Mouse (Mus musculus) forebrain, embryonic 16.5 days (tissue): ENCODE results near the gene Cxcr3. TPM values are rescaled to one million over a fixed set of nuclear protein-coding genes. Genes with fewer than 3 reads are reported as not detected.

Source experiments
- ATAC-seq: fragments of 200-750 bp; cut with Nextera tagmentation; 2 replicates; pipeline ENCODE4 v1.8.0; 2017; ENCODE audit warnings: mild to moderate bottlenecking, moderate library complexity
- H3K27ac ChIP-seq: fragments of 300-500 bp; sonication (generic); 2 replicates; pipeline ENCODE4 v1.5.1; 2014; ENCODE audit warnings: low read length, control low read depth
- H3K27me3 ChIP-seq: fragments of 300-500 bp; sonication (generic); replicated peaks from 2 replicates; pipeline ENCODE4 v1.6.1; 2014; ENCODE audit warnings: low read length; ENCODE audit not compliant: control insufficient read depth, insufficient read depth
- H3K36me3 ChIP-seq: fragments of 300-500 bp; sonication (generic); 2 replicates; pipeline ENCODE4 v1.6.1; 2014; ENCODE audit not compliant: control insufficient read depth, insufficient read depth
- H3K4me1 ChIP-seq: fragments of 300-500 bp; sonication (generic); replicated peaks from 2 replicates; pipeline ENCODE4 v1.6.1; 2014; ENCODE audit warnings: low read length; ENCODE audit not compliant: control insufficient read depth, insufficient read depth
- H3K4me2 ChIP-seq: fragments of 300-500 bp; sonication (generic); 2 replicates; pipeline ENCODE4 v1.6.1; 2014; ENCODE audit warnings: mild to moderate bottlenecking, low read length, control low read depth
- H3K4me3 ChIP-seq: fragments of 300-500 bp; sonication (generic); replicated peaks from 2 replicates; pipeline ENCODE4 v1.5.1; 2014; ENCODE audit warnings: mild to moderate bottlenecking, low read length, control low read depth
- H3K9ac ChIP-seq: fragments of 300-500 bp; sonication (generic); replicated peaks from 2 replicates; pipeline ENCODE4 v1.6.1; 2014; ENCODE audit warnings: low read depth, low read length, control low read depth
- H3K9me3 ChIP-seq: fragments of 300-500 bp; sonication (generic); 2 replicates; pipeline ENCODE4 v1.6.1; 2016; ENCODE audit warnings: low read length; ENCODE audit not compliant: control insufficient read depth
- WGBS: fragments of 180-500 bp; shearing (Covaris S2); extraction: QIAGEN DNeasy Blood & Tissue Kit; methylation state at CpG from one replicate; pipeline ENCODE4 v1.1.7; 2014; 5-methylcytosine and 5-hydroxymethylcytosine counted together
- polyA plus RNA-seq: library from polyadenylated mRNA; unstranded; fragments of >200 nt; fragmentation: Nextera tagmentation; extraction: Ambion mirVana; gene quantifications from 2 replicates; pipeline ENCODE4 v1.2.1, GENCODE M21; 2015

Gene Cxcr3
- 0.22 TPM in 1 of 2 replicates, not detected in the other for polyA plus RNA-seq

DNA sequence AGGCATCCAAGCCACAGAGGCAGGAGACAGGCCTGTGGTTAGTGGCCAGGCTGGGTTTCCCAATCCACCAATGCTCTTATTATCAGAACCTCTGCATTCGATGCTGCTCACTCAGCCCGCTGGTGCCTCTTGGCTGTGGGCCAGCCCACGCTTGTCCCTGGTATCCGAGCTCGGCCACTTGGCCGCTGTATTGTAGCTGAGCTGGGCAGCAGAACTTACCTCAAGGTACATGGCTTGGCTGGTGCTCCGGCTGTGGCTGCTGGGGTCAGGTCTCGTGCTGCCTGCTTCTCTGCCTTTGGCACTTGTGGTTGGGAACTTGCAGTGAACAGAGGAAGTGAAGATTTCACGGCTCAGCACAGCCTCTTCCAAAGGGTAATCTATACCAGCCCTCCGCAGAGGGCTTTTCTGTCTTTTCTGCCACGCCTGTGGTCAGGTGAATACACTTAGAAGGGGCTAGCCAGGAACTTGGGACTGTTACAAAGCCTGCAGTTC, at the start of gene Cxcr3:
Gene Cxcr3, minus strand, starts transcription at position 442 of the 492 bp plus-strand sequence.
- WGBS = 51% methylated on average over 11 of the region's 11 CpGs

DNA sequence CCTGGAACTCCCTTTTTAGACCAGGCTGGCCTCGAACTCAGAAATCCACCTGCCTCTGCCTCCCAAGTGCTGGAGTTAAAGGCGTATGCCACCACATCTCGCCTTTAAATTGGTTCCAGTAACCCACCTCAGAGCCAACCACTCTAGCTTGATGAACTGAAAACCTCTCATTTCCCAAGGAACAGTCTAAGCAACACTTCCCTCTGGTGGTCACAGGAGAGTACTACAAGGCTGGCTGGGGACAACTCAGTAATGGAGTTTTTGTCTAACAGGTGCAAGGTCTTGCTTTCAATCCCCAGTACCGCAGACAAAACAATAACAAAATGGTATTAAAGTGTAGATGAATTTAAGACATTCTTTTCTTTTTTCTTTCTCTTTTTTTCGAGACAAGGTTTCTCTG, 38.0 kb upstream of the Cxcr3 start:
- no peaks in the 10 kb centered on the region for H3K4me1 ChIP-seq
- no peaks in the 10 kb centered on the region for H3K36me3 ChIP-seq
- H3K9ac ChIP-seq = no peak overlapping the region
- H3K9me3 ChIP-seq = no peaks in the 10 kb centered on the region
- no peak overlapping the region for H3K4me2 ChIP-seq
- no peak overlapping the region for H3K4me3 ChIP-seq
- H3K27me3 ChIP-seq = no peaks in the 10 kb centered on the region; the same call in 1 of the 2 replicates
- no peak overlapping the region for H3K27ac ChIP-seq
- WGBS = 29% methylated on average over 5 of the region's 5 CpGs
- no peak for ATAC-seq

More for the DNA sequence above, at the start of gene Cxcr3:
- Histone ChIP-seq H3K9ac (no peak within 1 kb of the TSS), H3K4me3 (no peak within 1 kb of the TSS), H3K9me3 (no peaks in the 10 kb centered on the region), H3K4me2 (no peak within 1 kb of the TSS), H3K27ac (no peak within 1 kb of the TSS), H3K36me3 (no peaks in the 10 kb centered on the region), H3K27me3 (no peaks in the 10 kb centered on the region), H3K4me1 (no peaks in the 10 kb centered on the region)
- ATAC-seq = no peak

DNA sequence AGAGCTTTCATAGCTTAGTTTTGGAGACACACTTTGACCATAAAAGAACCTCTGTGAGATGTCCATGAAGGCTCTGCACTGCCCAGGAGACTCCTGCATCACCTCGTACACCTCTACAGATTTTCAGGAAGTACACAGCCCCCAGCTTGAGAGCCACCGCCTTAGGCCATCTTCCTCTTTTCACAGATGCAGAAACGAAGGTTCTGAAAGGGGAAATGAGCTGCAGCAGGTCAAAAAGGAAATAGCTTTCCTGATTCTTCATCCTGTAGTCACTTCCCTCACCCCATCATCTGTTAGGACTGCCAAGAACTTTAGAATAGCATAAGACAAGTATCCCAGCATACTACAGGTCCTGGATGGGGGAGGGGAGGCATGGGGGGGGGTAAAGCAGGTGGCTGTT, 36.2 kb upstream of the Cxcr3 start:
- Histone ChIP-seq H3K27ac (no peak overlapping the region), H3K36me3 (no peaks in the 10 kb centered on the region), H3K4me3 (no peak overlapping the region), H3K4me1 (no peaks in the 10 kb centered on the region), H3K9ac (no peak overlapping the region), H3K4me2 (no peak overlapping the region), H3K9me3 (no peaks in the 10 kb centered on the region), H3K27me3 (no peaks in the 10 kb centered on the region; the same call in 1 of the 2 replicates)
- no peak for ATAC-seq
- WGBS = 64% methylated on average over 3 of the region's 3 CpGs

DNA sequence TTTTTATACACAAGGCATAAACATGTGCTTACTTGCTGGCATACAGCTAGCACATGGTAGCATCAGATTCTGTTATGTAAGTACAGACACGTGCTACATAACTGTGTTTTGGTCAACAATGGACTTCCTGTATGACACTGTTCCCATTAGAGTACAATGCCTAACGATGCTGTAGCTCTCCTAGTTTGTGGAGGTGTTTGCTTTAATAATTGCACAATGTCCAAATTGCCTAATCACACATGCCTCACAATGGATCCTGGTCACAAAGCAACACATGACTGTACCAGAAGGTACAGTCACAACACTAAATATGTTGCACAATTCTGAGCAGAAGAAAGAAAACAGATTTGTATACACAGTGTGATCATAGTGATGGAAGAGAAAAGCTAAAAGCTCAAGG, 35.4 kb upstream of the Cxcr3 start:
- H3K4me1 ChIP-seq = no peaks in the 10 kb centered on the region
- 40% methylated on average over 2 of the region's 2 CpGs for WGBS
- H3K27me3 ChIP-seq = no peaks in the 10 kb centered on the region; the same call in 1 of the 2 replicates
- H3K4me3 ChIP-seq = no peak overlapping the region
- no peaks in the 10 kb centered on the region for H3K9me3 ChIP-seq
- no peak for ATAC-seq
- no peaks in the 10 kb centered on the region for H3K36me3 ChIP-seq
- no peak overlapping the region for H3K9ac ChIP-seq
- H3K4me2 ChIP-seq = no peak overlapping the region
- no peak overlapping the region for H3K27ac ChIP-seq

DNA sequence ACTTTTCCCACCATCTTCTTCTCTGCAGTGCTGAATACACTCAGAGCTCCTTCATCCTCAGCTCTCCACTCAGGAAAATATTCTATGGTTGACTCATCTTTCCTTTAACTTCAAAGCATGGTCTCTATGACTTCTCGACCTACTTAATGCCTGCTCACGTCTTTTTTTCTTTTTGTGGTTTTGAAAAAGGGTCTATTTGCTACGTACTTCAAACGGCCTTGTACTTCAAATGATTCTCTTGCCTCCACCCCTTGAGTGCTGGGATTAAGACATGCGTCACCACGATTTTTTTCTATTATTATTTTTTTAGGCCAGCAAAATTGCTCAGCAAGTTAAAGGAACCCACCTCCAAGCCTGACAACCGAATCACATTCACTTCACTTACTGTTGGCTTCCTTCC, 33.2 kb upstream of the Cxcr3 start:
- Histone ChIP-seq H3K27me3 (no peaks in the 10 kb centered on the region), H3K36me3 (no peaks in the 10 kb centered on the region), H3K9ac (no peak overlapping the region), H3K4me1 (no peaks in the 10 kb centered on the region), H3K27ac (no peak overlapping the region), H3K4me3 (no peak overlapping the region), H3K4me2 (no peak overlapping the region), H3K9me3 (no peaks in the 10 kb centered on the region)
- WGBS = 73% methylated on average over 7 of the region's 7 CpGs
- ATAC-seq = no peak

DNA sequence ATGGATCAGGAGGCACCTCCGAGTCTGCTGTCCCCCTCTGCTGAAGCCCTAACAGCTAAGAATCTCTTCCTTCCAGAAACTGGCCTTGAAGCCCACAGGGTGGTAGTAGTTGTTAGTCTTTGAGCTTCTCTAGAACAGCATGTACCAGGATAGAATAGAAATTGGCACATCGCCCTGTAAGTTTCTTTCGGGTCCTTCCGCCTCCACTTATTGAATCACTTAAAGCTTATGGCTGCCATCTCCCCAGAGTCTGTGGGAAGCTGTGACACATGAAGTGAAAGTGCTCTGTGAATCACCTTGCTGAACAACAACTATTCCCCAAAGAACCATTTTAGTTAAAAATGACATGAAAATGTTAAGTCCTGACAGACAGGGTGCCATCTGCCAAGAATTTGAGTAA, 31.0 kb upstream of the Cxcr3 start:
- H3K27ac ChIP-seq = no peak overlapping the region
- no peaks in the 10 kb centered on the region for H3K36me3 ChIP-seq
- WGBS = 82% methylated on average over 4 of the region's 4 CpGs
- H3K4me2 ChIP-seq = no peak overlapping the region
- H3K9ac ChIP-seq = no peak overlapping the region
- ATAC-seq = no peak
- H3K4me3 ChIP-seq = no peak overlapping the region
- no peaks in the 10 kb centered on the region for H3K9me3 ChIP-seq
- no peaks in the 10 kb centered on the region for H3K4me1 ChIP-seq
- H3K27me3 ChIP-seq = no peaks in the 10 kb centered on the region

DNA sequence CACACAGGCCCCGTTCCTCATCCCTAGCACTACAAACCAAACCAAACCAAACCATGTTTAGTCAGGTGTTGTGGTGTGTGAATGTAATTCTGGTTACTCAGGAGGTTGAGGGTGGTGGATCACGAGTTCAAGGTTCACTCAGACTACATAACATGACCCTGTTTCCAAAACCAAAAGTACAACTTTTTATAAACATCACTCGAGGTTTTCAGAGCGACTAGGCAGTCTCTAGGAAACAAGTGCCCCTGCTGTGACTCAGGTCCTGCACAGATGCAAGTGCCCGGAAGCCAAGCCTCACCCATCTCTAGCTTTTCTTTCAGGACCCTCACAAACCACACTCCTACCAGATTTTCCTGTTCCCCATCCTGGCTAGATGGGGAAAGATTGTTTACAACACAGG, 30.6 kb upstream of the Cxcr3 start:
- Histone ChIP-seq H3K9ac (no peak overlapping the region), H3K4me1 (no peaks in the 10 kb centered on the region), H3K9me3 (no peaks in the 10 kb centered on the region), H3K27me3 (no peaks in the 10 kb centered on the region), H3K27ac (no peak overlapping the region), H3K4me2 (no peak overlapping the region), H3K4me3 (no peak overlapping the region), H3K36me3 (no peaks in the 10 kb centered on the region)
- WGBS = 77% methylated on average over 5 of the region's 5 CpGs
- ATAC-seq = no peak

DNA sequence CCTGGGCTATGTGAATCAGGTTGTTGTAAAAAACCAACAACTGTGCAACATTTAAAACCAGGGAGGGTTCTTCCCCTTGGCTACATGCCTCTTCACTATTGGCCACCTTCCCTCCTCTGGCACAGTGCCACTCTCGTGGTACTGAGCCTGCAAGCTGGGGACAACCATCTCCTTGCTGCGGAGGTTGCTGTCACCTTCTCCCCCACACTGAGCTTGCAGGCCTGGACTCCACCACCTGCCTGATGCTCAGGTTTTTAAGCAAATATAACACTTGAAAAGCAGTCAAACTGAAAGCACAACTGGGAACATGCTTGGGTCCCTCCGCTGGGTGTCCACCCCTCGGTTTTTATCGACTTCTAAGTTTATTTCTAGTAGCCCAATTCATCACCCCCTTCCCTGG, 20.4 kb upstream of the Cxcr3 start:
- no peak overlapping the region for H3K9ac ChIP-seq
- 58% methylated on average over 5 of the region's 5 CpGs for WGBS

DNA sequence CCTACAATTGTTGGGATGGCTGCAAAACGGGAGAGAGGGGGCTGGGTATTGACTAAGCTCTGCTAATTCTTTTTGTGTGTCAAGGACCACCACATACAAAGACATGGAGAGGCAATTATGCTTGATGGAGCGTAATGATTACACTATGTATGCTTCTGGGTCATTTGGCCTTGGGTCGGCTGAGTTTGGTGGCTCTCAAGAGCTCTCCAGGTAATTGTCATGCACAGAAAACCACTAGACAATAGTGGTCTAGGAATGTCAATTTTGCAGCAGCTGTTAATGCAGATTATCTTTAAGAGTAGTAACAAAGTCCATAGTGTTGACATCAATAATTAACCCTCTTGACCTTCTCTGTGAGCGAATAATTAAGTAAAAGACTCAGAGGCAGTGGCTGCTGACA, 16.1 kb upstream of the Cxcr3 start:
- Histone ChIP-seq H3K4me1 (0 out of 2 replicates have a peak, but pooled peaks cover 5% of the 10 kb centered on the region), H3K27me3 (no peaks in the 10 kb centered on the region), H3K36me3 (no peaks in the 10 kb centered on the region), H3K4me3 (no peak overlapping the region), H3K9me3 (no peaks in the 10 kb centered on the region), H3K27ac (no peak overlapping the region), H3K4me2 (no peak overlapping the region), H3K9ac (no peak overlapping the region)
- 31% methylated on average over 4 of the region's 4 CpGs for WGBS
- no peak for ATAC-seq

More for the DNA sequence above, 20.4 kb upstream of the Cxcr3 start:
- no peaks in the 10 kb centered on the region for H3K27me3 ChIP-seq
- H3K36me3 ChIP-seq = no peaks in the 10 kb centered on the region
- H3K4me3 ChIP-seq = no peak overlapping the region
- H3K4me1 ChIP-seq = 0 out of 2 replicates have a peak, but pooled peaks cover 5% of the 10 kb centered on the region
- no peak overlapping the region for H3K27ac ChIP-seq
- no peak overlapping the region for H3K4me2 ChIP-seq
- no peak for ATAC-seq
- H3K9me3 ChIP-seq = no peaks in the 10 kb centered on the region

DNA sequence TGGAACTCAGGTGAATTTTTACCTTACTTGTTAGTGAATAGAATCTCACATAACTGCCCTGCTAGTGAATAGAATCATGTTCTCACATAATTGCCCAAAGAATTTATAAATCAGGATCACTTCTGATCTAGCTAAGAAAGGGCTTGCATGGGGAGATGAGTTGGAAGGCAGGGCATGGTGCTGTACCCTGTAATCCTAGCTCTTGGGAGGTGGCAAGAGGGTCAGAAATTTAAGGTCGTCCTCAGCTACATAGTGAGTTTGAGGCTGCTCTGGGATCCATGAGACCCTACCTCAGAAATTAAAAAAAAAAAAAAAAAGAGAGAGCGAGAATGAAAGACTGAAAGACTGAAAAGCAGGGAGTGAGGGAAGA, 7.0 kb upstream of the Cxcr3 start:
- ATAC-seq = peak; percentile 52
- Histone ChIP-seq H3K27me3 (no peaks in the 10 kb centered on the region), H3K9ac (no peak overlapping the region), H3K4me1 (no peaks in the 10 kb centered on the region), H3K4me3 (no peak overlapping the region), H3K27ac (peak overlapping the region; percentile 69), H3K36me3 (no peaks in the 10 kb centered on the region), H3K4me2 (no peak overlapping the region), H3K9me3 (no peaks in the 10 kb centered on the region)
- 45% methylated on average over 1 of the region's 2 CpGs for WGBS
